Mouse (Mus musculus) MEL (cell line): ENCODE results near the gene Jup. TPM values are rescaled to one million over a fixed set of nuclear protein-coding genes. Genes with fewer than 3 reads are reported as not detected.

Source experiments
- DNase-seq: peaks from one replicate; pipeline ENCODE4 v3.0.0; 2011; ENCODE audit warnings: low read depth, low spot score
- H3K27ac ChIP-seq: 2 replicates; pipeline ENCODE4 v1.5.1; 2012; ENCODE audit warnings: low read depth, mild to moderate bottlenecking, control low read depth, low read length, moderate library complexity; ENCODE audit not compliant: control insufficient read depth
- H3K27me3 ChIP-seq, 2 experiments: fragments of 150-350 bp in 1 of 2; sonication (generic) in 1 of 2; 2 replicates each; pipeline ENCODE4 v1.6.1; 2012; ENCODE audit warnings: low read length in 2 of 2, mild to moderate bottlenecking in 2 of 2, improper control_type of control experiment in 1 of 2, moderate library complexity in 1 of 2; ENCODE audit not compliant: insufficient read depth in 2 of 2, control insufficient read depth in 1 of 2
- H3K36me3 ChIP-seq, 2 experiments: 2 replicates each; pipeline ENCODE4 v1.6.1; 2012 to 2014; ENCODE audit warnings: low read length in 2 of 2, improper control_type of control experiment in 1 of 2, inconsistent platforms in 1 of 2, mild to moderate bottlenecking in 1 of 2; ENCODE audit not compliant: insufficient read depth in 2 of 2, control insufficient read depth in 1 of 2
- H3K4me1 ChIP-seq, 2 experiments: fragments of 150-350 bp in 1 of 2; sonication (generic) in 1 of 2; 2 replicates each; pipeline ENCODE4 v1.6.1; 2012; ENCODE audit warnings: low read length in 2 of 2, improper control_type of control experiment in 1 of 2, mild to moderate bottlenecking in 1 of 2; ENCODE audit not compliant: insufficient read depth in 2 of 2, control insufficient read depth in 1 of 2
- H3K4me3 ChIP-seq, 2 experiments: fragments of 150-350 bp in 1 of 2; sonication (generic) in 1 of 2; 2 replicates each; pipeline ENCODE4 v1.5.1; 2012; ENCODE audit warnings: low read depth in 2 of 2, low read length in 2 of 2, mild to moderate bottlenecking in 2 of 2, moderate library complexity in 2 of 2, control low read depth in 1 of 2, improper control_type of control experiment in 1 of 2; ENCODE audit not compliant: control insufficient read depth in 1 of 2, insufficient read depth in 1 of 2
- H3K79me2 ChIP-seq: 2 replicates; pipeline ENCODE4 v1.6.1; 2012; ENCODE audit warnings: mild to moderate bottlenecking, low read length, moderate library complexity; ENCODE audit not compliant: control insufficient read depth, poor library complexity, insufficient read depth
- H3K9ac ChIP-seq: 2 replicates; pipeline ENCODE4 v1.6.1; 2012; ENCODE audit warnings: low read depth, mild to moderate bottlenecking, control low read depth, low read length, moderate library complexity; ENCODE audit not compliant: control insufficient read depth, poor library complexity, severe bottlenecking
- H3K9me3 ChIP-seq: fragments of 150-350 bp; sonication (generic); replicated peaks from 2 replicates; pipeline ENCODE4 v1.6.1; 2012; ENCODE audit warnings: mild to moderate bottlenecking, low read length, improper control_type of control experiment, moderate library complexity; ENCODE audit not compliant: insufficient read depth
- CHD1 ChIP-seq: IDR thresholded peaks from 2 replicates; pipeline ENCODE4 v1.6.1; 2012; ENCODE audit warnings: low read depth, mild to moderate bottlenecking, inconsistent platforms, low read length, improper control_type of control experiment
- CTCF ChIP-seq, 3 experiments: IDR thresholded peaks in 2 of 3; conservative IDR thresholded peaks in 1 of 3; 2 replicates each; pipeline ENCODE4 v1.5.1; 2011 to 2012; ENCODE audit warnings: low read length in 3 of 3, low read depth in 2 of 3, mild to moderate bottlenecking in 2 of 3, improper control_type of control experiment in 1 of 3, inconsistent platforms in 1 of 3, mixed read lengths in 1 of 3, moderate library complexity in 1 of 3; ENCODE audit not compliant: control insufficient read depth in 1 of 3, insufficient read depth in 1 of 3, poor library complexity in 1 of 3, severe bottlenecking in 1 of 3
- E2F4 ChIP-seq: IDR thresholded peaks from 2 replicates; pipeline ENCODE4 v1.6.1; 2011; ENCODE audit warnings: low read depth, low read length, improper control_type of control experiment, borderline replicate concordance
- ETS1 ChIP-seq: IDR thresholded peaks from 2 replicates; pipeline ENCODE4 v1.6.1; 2012; ENCODE audit warnings: low read depth, mild to moderate bottlenecking, inconsistent platforms, low read length, improper control_type of control experiment, moderate library complexity
- GABPA ChIP-seq: IDR thresholded peaks from 2 replicates; pipeline ENCODE4 v1.6.1; 2012; ENCODE audit warnings: low read depth, mild to moderate bottlenecking, inconsistent platforms, low read length, improper control_type of control experiment, moderate library complexity
- GATA1 ChIP-seq: IDR thresholded peaks from 2 replicates; pipeline ENCODE4 v1.6.1; 2011; ENCODE audit warnings: low read depth, low read length, improper control_type of control experiment
- HCFC1 ChIP-seq: IDR thresholded peaks from 2 replicates; pipeline ENCODE4 v1.6.1; 2012; ENCODE audit warnings: low read depth, mild to moderate bottlenecking, inconsistent platforms, low read length, improper control_type of control experiment, moderate library complexity
- MYB ChIP-seq: IDR thresholded peaks from 2 replicates; pipeline ENCODE4 v1.6.1; 2011; ENCODE audit warnings: mild to moderate bottlenecking, low read depth, low read length, improper control_type of control experiment
- MYC ChIP-seq: IDR thresholded peaks from 2 replicates; pipeline ENCODE4 v1.6.1; 2011; ENCODE audit warnings: low read depth, mild to moderate bottlenecking, low read length, improper control_type of control experiment, moderate library complexity
- NRF1 ChIP-seq: IDR thresholded peaks from 2 replicates; pipeline ENCODE4 v1.6.1; 2014; ENCODE audit warnings: low read depth, mild to moderate bottlenecking, inconsistent platforms, low read length, improper control_type of control experiment, moderate library complexity; ENCODE audit not compliant: poor library complexity, insufficient read depth, severe bottlenecking
- RAD21 ChIP-seq: IDR thresholded peaks from 2 replicates; pipeline ENCODE4 v1.6.1; 2011; ENCODE audit warnings: mild to moderate bottlenecking, low read depth, low read length, improper control_type of control experiment
- ZC3H11A ChIP-seq: IDR thresholded peaks from 2 replicates; pipeline ENCODE4 v1.6.1; 2012; ENCODE audit warnings: low read depth, mild to moderate bottlenecking, inconsistent platforms, low read length, improper control_type of control experiment
- ZMIZ1 ChIP-seq: IDR thresholded peaks from 2 replicates; pipeline ENCODE4 v1.6.1; 2012; ENCODE audit warnings: low read depth, mild to moderate bottlenecking, inconsistent platforms, low read length, improper control_type of control experiment, moderate library complexity
- polyA plus RNA-seq, 2 experiments: library from polyadenylated mRNA; stranded (reverse) in 1 of 2; unstranded in 1 of 2; fragments of >175 nt in 1 of 2; fragments of >200 nt in 1 of 2; gene quantifications; 2 replicates each; pipeline versions ENCODE4 v1.2.1 to v1.2.4; 2012; ENCODE audit warnings: low replicate concordance in 2 of 2, low read depth in 1 of 2; ENCODE audit not compliant: insufficient read length in 2 of 2, insufficient read depth in 1 of 2, missing spikeins in 1 of 2
- total RNA-seq: library from RNA; depleted of rRNA; stranded (reverse); fragments of 300-350 nt; gene quantifications from 2 replicates; pipeline ENCODE4 v1.2.3, GENCODE M21; 2012

The Jup gene
- total and polyA plus RNA-seq, 3 experiments = 1.0 to 8.5 TPM; not detected in 1

- TF ChIP-seq MYC (no peak), CHD1 (no peak), RAD21 (no peak), ZC3H11A (no peak), ETS1 (no peak)
These were observed at the start of gene Jup (continued) for GRCm38 (mm10) chr11:100397600-100398389.

GRCm38 (mm10) chr11:100442625-100443024 lies 45.1 kb upstream of the Jup start:
- TF ChIP-seq E2F4 = no peak
- peaks cover 5% of the 10 kb centered on the region; the same call in 1 of the 2 replicates for H3K79me2 ChIP-seq
- H3K27ac ChIP-seq = no peak overlapping the region
- no peaks in the 10 kb centered on the region for H3K27me3 ChIP-seq
- no peak overlapping the region for H3K4me3 ChIP-seq
- no peak for DNase-seq
- peaks cover 2 to 12% of the 10 kb centered on the region in 2 experiments; a peak in 3 of 4 replicates for H3K4me1 ChIP-seq
- no peak overlapping the region for H3K9ac ChIP-seq
- H3K36me3 ChIP-seq = peaks cover 0 to 9% of the 10 kb centered on the region in 2 experiments; a peak in 2 of 4 replicates
- no peaks in the 10 kb centered on the region for H3K9me3 ChIP-seq

GRCm38 (mm10) chr11:100441797-100442196 lies 44.2 kb upstream of the Jup start, which contains the start of the genes Nt5c3b and Klhl10:
Nt5c3b (minus strand) TSS chr11:100441808.
Klhl10 (plus strand) TSS chr11:100441917.
- no peak for DNase-seq
- Histone ChIP-seq H3K9me3 (no peaks in the 10 kb centered on the region), H3K9ac (peak within 1 kb of the TSS; percentile 77), H3K4me1 (peaks cover 2 to 12% of the 10 kb centered on the region in 2 experiments; a peak in 3 of 4 replicates), H3K79me2 (peaks cover 5% of the 10 kb centered on the region; the same call in 1 of the 2 replicates), H3K27ac (peak within 1 kb of the TSS; percentile 16), H3K27me3 (no peaks in the 10 kb centered on the region), H3K36me3 (peaks cover 0 to 9% of the 10 kb centered on the region in 2 experiments; a peak in 2 of 4 replicates), H3K4me3 (peak within 1 kb of the TSS; percentile 73 to 81)
- TF ChIP-seq RAD21 (no peak), HCFC1 (no peak), ZC3H11A (no peak), CHD1 (no peak), GABPA (no peak), CTCF (IDR thresholded peaks at IDR 0.05 in 2 of 3, conservative IDR thresholded peaks at IDR 0.05 in 1 of 3; ENCODE audit: control insufficient read depth in 1 of 3, insufficient read depth in 1 of 3, low read depth in 2 of 3, low read length in 3 of 3, poor library complexity in 1 of 3, severe bottlenecking in 1 of 3) (no peak), MYB (no peak), ZMIZ1 (no peak), GATA1 (no peak), NRF1 (no peak)
